Mouse (Mus musculus) stomach, embryonic 16.5 days (tissue): ENCODE measurements around the gene Pacsin2. TPM values are rescaled to one million over a fixed set of nuclear protein-coding genes. Genes with fewer than 3 reads are reported as not detected.

ENCODE experiments used
- ATAC-seq: fragments of 200-750 bp; cut with Nextera tagmentation; 2 replicates; pipeline ENCODE4 v1.8.0; 2017; ENCODE audit warnings: moderate number of reproducible peaks, moderate TSS enrichment; ENCODE audit not compliant: insufficient read depth, low FRiP score
- H3K27ac ChIP-seq: fragments of 300-500 bp; sonication (generic); 2 replicates; pipeline ENCODE4 v1.5.1; 2014; ENCODE audit warnings: low read length
- H3K27me3 ChIP-seq: fragments of 300-500 bp; sonication (generic); 2 replicates; pipeline ENCODE4 v1.6.1; 2014; ENCODE audit warnings: low read length, control low read depth, mixed read lengths; ENCODE audit not compliant: control insufficient read depth, insufficient read depth
- H3K36me3 ChIP-seq: fragments of 300-500 bp; sonication (generic); 2 replicates; pipeline ENCODE4 v1.6.1; 2014; ENCODE audit warnings: low read length; ENCODE audit not compliant: control insufficient read depth, insufficient read depth
- H3K4me1 ChIP-seq: fragments of 300-500 bp; sonication (generic); 2 replicates; pipeline ENCODE4 v1.6.1; 2014; ENCODE audit warnings: low read length, control low read depth, mixed read lengths; ENCODE audit not compliant: control insufficient read depth, insufficient read depth
- H3K4me2 ChIP-seq: fragments of 300-500 bp; sonication (generic); 2 replicates; pipeline ENCODE4 v1.6.1; 2014; ENCODE audit warnings: low read depth, low read length, mixed read lengths
- H3K4me3 ChIP-seq: fragments of 300-500 bp; sonication (generic); replicated peaks from 2 replicates; pipeline ENCODE4 v1.5.1; 2014; ENCODE audit warnings: mild to moderate bottlenecking, low read length
- H3K9ac ChIP-seq: fragments of 300-500 bp; sonication (generic); 2 replicates; pipeline ENCODE4 v1.6.1; 2014; ENCODE audit warnings: low read length
- H3K9me3 ChIP-seq: fragments of 300-500 bp; sonication (generic); replicated peaks from 2 replicates; pipeline ENCODE4 v1.6.1; 2016; ENCODE audit warnings: low read length, control low read depth; ENCODE audit not compliant: control insufficient read depth
- WGBS: fragments of 180-500 bp; shearing (Covaris S2); extraction: QIAGEN DNeasy Blood & Tissue Kit; methylation state at CpG from one replicate; pipeline ENCODE4 v1.1.7; 2014; 5-methylcytosine and 5-hydroxymethylcytosine counted together
- polyA plus RNA-seq: library from polyadenylated mRNA; unstranded; fragments of >200 nt; fragmentation: Nextera tagmentation; extraction: Ambion mirVana; gene quantifications from 2 replicates; pipeline ENCODE4 v1.2.1, GENCODE M21; 2015

The Pacsin2 gene
- polyA plus RNA-seq, 1 experiment from 2014 or later = 64.5 TPM

DNA sequence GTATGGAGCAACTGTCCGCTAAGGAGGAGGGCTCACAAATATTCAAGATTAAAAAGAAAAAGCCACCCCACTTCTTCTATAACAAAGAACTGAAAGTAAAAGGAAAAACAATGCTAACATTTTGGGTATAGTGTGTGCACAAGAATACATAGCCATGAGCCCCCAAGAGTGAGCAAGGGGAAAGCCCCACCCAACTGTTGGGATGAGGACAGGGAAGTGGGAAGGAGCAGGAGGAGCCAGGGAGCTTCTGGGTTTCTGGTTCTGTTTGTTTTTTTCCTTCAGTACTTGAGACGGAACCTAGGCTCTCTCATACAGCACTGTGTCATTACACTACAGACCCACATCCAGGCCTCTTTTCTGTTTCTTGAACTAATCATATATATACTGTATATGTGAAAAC is 31.1 kb downstream of the Pacsin2 start:
- no peak overlapping the region for H3K4me3 ChIP-seq
- 72% methylated on average over 2 of the region's 2 CpGs for WGBS
- peak overlapping the region; percentile 82; the same call in 1 of the 2 replicates for H3K27ac ChIP-seq
- peak overlapping the region; percentile 44; the same call in 1 of the 2 replicates for H3K9ac ChIP-seq
- no peaks in the 10 kb centered on the region for H3K9me3 ChIP-seq
- no peak for ATAC-seq
- no peaks in the 10 kb centered on the region for H3K36me3 ChIP-seq
- H3K4me1 ChIP-seq = peaks cover 28% of the 10 kb centered on the region
- peak overlapping the region; percentile 42; the same call in 1 of the 2 replicates for H3K4me2 ChIP-seq
- no peaks in the 10 kb centered on the region for H3K27me3 ChIP-seq

DNA sequence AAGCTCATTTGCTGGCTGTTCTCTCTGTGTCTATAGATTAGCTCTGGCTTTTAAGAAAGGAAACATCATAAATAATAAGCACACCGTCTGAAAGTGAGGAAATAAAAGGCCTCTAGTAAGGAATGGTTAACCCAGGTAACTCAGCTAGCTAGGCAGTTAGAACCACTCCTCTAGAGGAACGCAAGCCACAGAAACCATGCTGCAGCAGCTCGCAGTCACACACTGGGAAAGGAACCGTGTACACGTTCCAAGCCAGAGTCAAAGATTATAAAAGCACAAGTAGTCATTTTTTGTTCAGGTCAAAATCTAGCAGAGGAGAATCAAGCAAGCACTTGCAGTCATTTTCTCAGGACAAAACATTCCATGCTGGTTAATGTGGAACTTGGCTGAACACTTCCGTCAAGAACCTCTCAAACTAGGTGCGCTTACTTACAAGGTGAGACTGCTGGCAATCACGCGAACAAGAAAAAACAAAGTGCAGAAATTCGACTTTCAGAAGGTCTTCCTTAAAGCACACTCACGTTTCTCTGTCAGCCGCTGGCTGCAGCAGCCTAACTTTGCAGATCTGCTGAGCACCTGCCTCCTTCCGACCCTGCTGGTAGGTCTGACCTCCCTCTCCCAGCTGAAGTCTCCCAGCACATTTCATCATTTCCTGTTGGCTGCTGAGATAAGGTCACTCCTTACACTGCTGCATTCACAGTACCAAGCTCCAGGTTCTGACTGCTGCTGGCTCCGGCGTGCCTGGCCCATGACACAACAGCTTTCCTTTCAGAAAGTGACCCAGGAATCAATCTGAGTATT is 32.0 kb downstream of the Pacsin2 start:
- Histone ChIP-seq H3K27ac (peak overlapping the region; percentile 82), H3K9ac (peak overlapping the region; percentile 48), H3K27me3 (no peaks in the 10 kb centered on the region), H3K4me1 (peaks cover 31% of the 10 kb centered on the region), H3K9me3 (no peaks in the 10 kb centered on the region), H3K4me2 (peak overlapping the region; percentile 42), H3K36me3 (no peaks in the 10 kb centered on the region), H3K4me3 (peak overlapping the region; percentile 10)
- ATAC-seq = peak; percentile 80
- 26% methylated on average over 15 of the region's 15 CpGs for WGBS

DNA sequence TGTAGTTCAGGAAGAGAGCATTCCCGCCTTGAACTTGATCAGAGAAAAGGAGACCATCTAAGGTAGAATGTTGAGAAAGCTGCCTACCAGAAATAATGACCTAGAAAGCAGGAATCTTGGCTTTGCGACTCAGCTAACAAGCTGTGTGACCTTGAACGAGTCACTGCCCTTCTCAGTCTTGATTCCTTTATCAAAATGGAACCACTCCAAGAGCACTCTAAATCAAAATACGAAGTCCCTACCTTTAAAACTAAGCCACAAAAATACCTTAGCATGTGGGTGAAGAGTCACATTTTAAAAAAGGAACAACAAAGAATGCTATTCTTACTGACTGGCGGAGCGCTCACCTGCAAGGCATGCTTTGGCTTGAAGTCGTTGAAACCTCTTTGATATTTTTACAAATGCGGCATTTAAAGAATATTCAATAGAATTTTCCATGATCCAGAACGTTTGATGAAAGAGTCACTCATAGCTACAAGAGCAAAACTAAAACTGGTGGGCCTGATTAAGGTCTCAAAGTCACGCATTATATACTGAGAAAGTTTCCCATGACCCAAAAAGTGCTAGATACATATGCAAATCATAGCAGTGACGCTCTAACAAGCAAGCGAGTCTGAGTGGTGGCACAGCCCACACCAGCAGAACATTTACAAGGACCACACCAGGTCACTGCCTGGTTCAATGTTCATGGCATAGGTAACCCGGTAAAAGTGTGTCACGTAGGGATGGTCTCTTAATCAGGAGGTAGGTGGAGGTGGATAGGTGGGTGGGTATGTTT is 33.2 kb downstream of the Pacsin2 start:
- H3K9ac ChIP-seq = no peak overlapping the region
- H3K4me1 ChIP-seq = peaks cover 39% of the 10 kb centered on the region
- H3K4me3 ChIP-seq = no peak overlapping the region
- no peaks in the 10 kb centered on the region for H3K27me3 ChIP-seq
- H3K4me2 ChIP-seq = no peak overlapping the region
- H3K9me3 ChIP-seq = no peaks in the 10 kb centered on the region
- no peak overlapping the region; the same call in 1 of the 2 replicates for H3K27ac ChIP-seq
- no peaks in the 10 kb centered on the region for H3K36me3 ChIP-seq
- WGBS = 82% methylated on average over 14 of the region's 14 CpGs
- ATAC-seq = no peak

DNA sequence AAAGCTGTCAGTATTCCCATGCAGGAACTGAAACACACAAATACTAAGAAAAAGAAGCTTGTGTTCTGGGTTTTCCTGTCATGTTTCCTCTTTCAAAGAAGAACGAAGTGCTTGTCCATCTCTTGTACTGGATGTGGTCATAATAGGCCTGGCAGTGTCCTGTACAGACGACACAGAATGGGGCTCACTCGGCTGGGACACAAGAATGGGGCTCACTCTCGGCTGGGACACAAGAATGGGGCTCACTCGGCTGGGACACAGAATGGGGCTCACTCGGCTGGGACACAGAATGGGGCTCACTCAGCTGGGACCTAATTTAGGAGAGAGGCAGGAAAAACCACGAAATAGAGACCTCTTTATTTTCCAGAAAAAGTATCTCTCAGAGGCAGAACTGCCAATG is 34.0 kb downstream of the Pacsin2 start:
- H3K27ac ChIP-seq = no peak overlapping the region
- no peaks in the 10 kb centered on the region for H3K27me3 ChIP-seq
- no peak for ATAC-seq
- WGBS = 77% methylated on average over 7 of the region's 7 CpGs
- H3K4me3 ChIP-seq = no peak overlapping the region
- H3K9me3 ChIP-seq = no peaks in the 10 kb centered on the region
- H3K4me1 ChIP-seq = peaks cover 43% of the 10 kb centered on the region
- H3K9ac ChIP-seq = no peak overlapping the region
- H3K36me3 ChIP-seq = no peaks in the 10 kb centered on the region
- H3K4me2 ChIP-seq = no peak overlapping the region

DNA sequence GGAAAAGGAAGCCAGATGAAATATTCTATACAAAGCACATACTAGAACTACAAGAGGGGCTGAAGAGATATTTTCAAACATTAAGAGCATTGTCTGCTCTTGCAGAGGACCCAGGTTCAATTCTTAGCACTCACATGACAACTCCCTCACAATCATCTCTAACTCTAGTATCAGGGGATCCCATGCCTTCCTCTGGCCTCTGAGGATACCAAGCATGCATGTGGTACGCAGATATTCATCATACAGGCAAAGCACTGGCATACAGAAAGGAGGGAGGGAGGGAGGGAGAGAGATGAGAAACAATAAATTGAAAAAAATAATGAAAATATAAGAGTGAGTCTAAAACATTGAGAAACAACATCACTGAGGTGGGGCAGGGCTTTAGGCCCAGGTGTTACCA is 35.8 kb downstream of the Pacsin2 start:
- 78% methylated on average over 1 of the region's 1 CpGs for WGBS
- no peak for ATAC-seq
- Histone ChIP-seq H3K27me3 (no peaks in the 10 kb centered on the region), H3K4me3 (no peak overlapping the region), H3K9ac (no peak overlapping the region), H3K4me2 (no peak overlapping the region), H3K27ac (no peak overlapping the region), H3K9me3 (no peaks in the 10 kb centered on the region), H3K4me1 (peaks cover 42% of the 10 kb centered on the region), H3K36me3 (no peaks in the 10 kb centered on the region)

DNA sequence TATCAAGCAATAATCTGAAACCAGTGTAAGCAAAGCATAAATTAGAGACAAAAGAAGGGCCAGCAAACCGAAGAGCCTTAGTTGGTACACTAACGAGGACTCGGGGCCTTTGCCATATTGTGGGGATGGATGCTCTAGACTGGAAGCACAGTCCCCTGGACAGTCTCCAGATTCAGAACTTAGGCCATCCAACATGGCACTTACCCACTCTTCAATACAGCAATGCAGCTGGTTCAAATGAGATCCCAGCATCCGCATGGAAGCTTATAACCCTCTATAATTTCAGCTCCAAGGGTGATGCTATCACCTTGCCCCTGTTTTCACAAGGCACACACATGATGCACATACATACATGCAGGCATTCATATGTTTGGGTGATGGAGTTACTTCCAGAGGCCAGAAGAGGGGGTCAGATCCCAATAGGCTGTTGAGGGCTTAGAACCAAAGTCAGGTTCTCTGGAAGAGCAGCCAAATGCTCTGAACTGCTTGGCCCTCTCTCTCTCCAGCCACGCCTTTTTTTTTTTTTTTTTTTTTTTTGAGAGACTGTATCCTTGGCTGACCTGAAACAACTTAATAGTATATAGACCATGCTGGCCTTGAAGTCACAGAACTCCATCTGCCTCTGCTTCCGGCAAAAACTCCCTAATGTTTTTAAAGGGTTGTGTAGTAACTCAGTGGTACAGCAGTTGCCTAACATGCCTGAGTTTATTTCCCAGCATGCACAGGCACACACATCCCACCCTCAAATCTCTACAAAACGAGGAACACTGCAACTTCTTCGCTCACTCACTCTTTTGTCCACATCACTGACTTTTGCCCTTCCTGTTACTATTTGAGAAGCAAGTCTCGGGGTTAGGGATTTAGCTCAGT is 36.9 kb downstream of the Pacsin2 start:
- H3K9ac ChIP-seq = no peak overlapping the region; the same call in 1 of the 2 replicates
- H3K9me3 ChIP-seq = no peaks in the 10 kb centered on the region
- H3K27ac ChIP-seq = no peak overlapping the region
- no peaks in the 10 kb centered on the region for H3K36me3 ChIP-seq
- no peak overlapping the region for H3K4me2 ChIP-seq
- no peak overlapping the region for H3K4me3 ChIP-seq
- no peaks in the 10 kb centered on the region for H3K27me3 ChIP-seq
- no peak for ATAC-seq
- peaks cover 41% of the 10 kb centered on the region for H3K4me1 ChIP-seq
- 69% methylated on average over 9 of the region's 9 CpGs for WGBS

DNA sequence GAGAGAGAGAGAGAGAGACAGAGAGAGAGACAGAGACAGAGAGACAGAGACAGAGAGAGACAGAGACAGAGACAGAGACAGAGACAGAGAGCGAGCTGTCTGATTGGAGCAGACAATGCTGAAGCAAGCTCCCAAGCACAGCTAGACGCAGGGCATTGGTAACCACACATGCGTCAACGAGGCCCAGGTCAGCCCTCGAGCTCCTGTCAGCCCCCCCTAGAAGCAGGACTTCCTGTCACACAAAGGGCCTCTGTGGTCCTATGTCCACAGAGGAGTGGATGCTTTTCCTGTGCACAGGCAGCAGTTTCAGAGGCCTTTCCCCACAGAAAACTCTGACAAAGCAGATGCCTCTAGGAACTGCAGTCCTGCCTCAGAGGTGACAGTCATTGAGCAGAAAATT is 38.6 kb downstream of the Pacsin2 start:
- no peak overlapping the region for H3K4me2 ChIP-seq
- no peaks in the 10 kb centered on the region for H3K27me3 ChIP-seq
- H3K9me3 ChIP-seq = no peaks in the 10 kb centered on the region
- no peak overlapping the region for H3K9ac ChIP-seq
- H3K4me1 ChIP-seq = peaks cover 37% of the 10 kb centered on the region
- H3K4me3 ChIP-seq = no peak overlapping the region
- H3K27ac ChIP-seq = peak overlapping the region; percentile 39; the same call in 1 of the 2 replicates
- ATAC-seq = no peak
- WGBS = 43% methylated on average over 5 of the region's 5 CpGs
- no peaks in the 10 kb centered on the region for H3K36me3 ChIP-seq

DNA sequence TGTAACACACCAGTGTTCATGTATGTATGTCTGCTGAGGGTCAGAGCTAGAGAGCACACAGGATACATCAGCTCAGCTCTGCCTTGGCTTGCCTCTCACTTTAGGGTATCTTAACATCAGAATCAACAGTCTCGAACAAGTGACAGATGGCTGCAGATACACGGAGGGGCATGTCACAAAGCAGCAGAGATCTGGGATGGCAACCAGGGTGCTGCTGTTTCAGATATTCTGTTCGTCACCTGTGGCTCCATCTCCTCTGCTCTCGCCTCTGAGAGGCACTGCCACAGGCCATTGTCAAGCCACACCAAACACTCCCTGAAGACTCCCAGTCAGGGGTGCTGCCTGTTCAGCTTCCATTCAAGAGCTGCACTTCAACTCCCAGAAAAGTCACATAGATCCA is 39.1 kb downstream of the Pacsin2 start:
- no peak overlapping the region for H3K9ac ChIP-seq
- H3K9me3 ChIP-seq = no peaks in the 10 kb centered on the region
- no peak overlapping the region for H3K4me2 ChIP-seq
- H3K27ac ChIP-seq = no peak overlapping the region
- peaks cover 37% of the 10 kb centered on the region for H3K4me1 ChIP-seq
- no peak for ATAC-seq
- WGBS = 70% methylated on average over 4 of the region's 4 CpGs
- H3K4me3 ChIP-seq = no peak overlapping the region
- H3K27me3 ChIP-seq = no peaks in the 10 kb centered on the region
- H3K36me3 ChIP-seq = no peaks in the 10 kb centered on the region
